Mouse (Mus musculus): ENCODE data around the gene Gm38394.

Gene Gm38394

DNA sequence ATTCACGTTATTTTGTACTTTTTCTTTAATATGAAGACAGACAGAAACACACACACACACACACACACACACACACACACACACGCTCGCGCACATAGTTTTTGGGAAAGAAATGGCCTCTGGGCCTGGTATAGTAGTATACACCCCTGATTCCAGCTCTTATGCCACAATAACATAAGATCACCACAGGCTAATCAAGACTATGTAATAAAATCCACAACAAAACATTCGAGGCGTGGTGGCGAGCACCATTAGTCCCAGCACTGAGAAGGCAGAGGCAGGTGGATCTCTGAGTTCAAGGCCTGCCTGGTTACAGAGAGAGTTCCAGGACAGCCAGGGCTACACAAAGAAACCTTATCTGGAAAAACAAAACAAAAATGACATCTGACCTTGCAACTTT, 1.8 kb upstream of the Gm38394 start:
- no peak for DNase-seq

- peak; percentile 86 for DNase-seq
Observed at GRCm38 (mm10) chr1:133660466-133661202, 484 bp downstream of the Gm38394 start, which contains the start of gene Zbed6. Zbed6 (minus strand) TSS chr1:133660885.

DNA sequence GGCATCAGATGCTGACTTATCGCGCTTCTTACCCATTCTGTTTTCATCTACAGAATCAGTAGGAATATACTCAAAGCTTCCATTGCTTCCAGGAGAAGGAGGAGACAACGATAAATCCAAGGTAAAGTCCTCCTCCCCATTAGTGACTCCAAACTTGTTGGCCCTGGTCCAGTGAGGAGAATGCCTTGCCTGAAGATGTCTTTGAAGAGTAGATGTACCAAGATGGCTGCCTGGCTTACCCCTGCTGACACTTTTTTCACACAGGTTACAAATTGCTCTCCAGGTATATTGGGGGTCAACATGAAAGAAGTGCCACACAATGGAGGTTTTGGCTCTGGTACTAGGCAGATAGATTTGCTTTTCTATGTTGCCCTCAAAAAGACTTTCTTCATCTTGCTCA, 2.2 kb downstream of the Gm38394 start:
- DNase-seq, result no peak

GRCm38 (mm10) chr1:133656811-133657210, 4.3 kb downstream of the Gm38394 start:
- DNase-seq, result no peak

- DNase-seq, result no peak
Observed at GRCm38 (mm10) chr1:133653033-133653432, 8.1 kb downstream of the Gm38394 start.

DNA sequence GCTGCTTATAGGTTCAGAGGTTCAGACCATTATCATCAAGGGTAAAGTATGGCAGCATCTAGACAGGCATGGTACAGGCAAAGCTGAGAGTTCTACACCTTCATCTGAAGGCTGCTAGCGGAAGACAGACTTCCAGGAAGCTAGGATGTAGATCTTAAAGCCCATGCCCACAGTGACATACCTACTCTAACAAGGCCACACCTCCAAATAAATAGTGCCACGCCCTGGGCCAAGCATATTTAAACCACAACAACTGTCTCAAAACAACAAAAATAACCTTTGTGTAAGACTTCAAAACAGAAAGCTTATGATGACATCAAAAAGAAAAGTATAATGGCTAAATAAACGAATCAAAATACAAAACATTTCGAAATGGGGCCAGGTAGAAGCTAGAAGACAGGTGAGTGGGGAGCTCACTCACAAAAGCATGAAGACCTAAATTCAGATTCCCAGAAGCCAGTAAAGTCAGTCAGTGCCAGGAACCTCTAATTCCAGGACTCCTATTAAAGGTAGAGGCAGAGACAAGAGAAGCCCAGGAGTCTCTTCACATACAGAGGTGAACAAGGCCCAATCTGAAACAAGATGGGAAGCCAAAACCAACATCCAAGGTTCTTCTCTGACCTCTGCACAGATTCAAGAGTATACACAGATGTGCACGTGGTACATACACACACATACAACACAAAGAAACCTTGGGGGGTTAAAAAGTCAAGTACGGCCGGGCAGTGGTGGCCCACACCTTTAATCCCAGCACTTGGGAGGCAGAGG, 10.6 kb downstream of the Gm38394 start:
- DNase-seq, result no peak

GRCm38 (mm10) chr1:133645652-133646051, 15.5 kb downstream of the Gm38394 start:
- DNase-seq, result no peak

DNA sequence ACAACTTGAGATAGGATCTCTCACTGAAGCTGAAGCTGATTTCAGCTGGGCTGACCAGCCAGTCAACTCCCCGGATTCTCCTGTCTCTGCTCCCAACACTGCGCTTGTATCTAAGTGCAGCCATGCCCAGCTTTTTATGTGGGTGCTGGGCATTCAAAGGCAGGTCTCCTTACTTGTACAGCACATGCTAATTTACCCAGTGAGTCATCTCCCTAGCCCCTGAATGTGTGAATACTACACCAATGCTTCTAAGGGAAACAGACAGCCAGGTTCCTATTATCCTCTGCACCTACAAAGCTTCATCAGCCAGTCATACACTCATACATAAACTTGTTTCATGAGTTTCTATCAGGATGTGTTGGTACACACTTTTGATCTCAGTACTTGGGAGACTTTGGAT, 20.0 kb downstream of the Gm38394 start:
- DNase-seq, result no peak

- no peak for DNase-seq
Observed at GRCm38 (mm10) chr1:133638517-133638916, 22.6 kb downstream of the Gm38394 start.

DNA sequence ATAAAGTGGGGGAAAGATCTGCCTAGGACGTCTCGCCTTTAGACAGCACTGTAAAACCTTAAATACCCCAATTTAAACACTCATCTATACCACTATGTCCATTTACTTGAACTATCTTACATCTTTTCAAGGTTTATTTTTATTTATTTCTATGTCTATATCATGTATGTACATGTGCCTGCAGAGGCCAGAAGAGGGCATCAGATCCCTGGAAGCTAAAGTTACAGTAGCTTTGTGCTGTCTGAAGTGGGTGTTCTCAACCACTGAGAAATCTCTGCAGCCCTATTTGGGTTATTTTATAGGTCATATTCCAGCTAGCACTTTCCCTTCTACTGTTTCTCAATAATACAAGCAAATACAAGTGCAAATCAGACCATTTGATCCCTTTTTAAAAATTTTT, 28.9 kb downstream of the Gm38394 start:
- DNase-seq, result no peak

- DNase-seq, result no peak
Observed at GRCm38 (mm10) chr1:133625052-133625451, 36.1 kb downstream of the Gm38394 start.

GRCm38 (mm10) chr1:133618311-133618710, 42.8 kb downstream of the Gm38394 start:
- DNase-seq, result no peak

- no peak for DNase-seq
Observed at GRCm38 (mm10) chr1:133617908-133618307, 43.2 kb downstream of the Gm38394 start.

DNA sequence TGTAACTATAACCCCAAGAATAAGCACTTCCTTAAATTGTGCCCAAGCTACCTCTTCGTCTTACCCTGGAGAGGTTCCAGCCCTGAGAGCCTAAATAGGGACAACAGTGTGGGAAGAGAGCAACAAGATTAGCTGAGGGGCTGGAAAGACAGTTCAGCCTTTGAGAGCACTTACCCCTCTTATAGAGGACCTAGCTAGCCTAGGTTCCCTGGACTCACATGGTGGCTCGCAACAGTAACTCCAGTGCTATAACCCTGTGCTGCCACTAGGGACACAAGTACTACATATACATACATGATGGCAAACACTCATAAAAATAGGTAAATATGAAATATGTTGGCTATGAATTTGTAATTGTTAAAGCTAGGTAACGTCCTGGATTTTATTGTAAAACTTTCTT, 47.3 kb downstream of the Gm38394 start:
- no peak for DNase-seq

GRCm38 (mm10) chr1:133611436-133611835, 49.7 kb downstream of the Gm38394 start:
- no peak for DNase-seq

GRCm38 (mm10) chr1:133610601-133611000, 50.5 kb downstream of the Gm38394 start:
- DNase-seq, result no peak

DNA sequence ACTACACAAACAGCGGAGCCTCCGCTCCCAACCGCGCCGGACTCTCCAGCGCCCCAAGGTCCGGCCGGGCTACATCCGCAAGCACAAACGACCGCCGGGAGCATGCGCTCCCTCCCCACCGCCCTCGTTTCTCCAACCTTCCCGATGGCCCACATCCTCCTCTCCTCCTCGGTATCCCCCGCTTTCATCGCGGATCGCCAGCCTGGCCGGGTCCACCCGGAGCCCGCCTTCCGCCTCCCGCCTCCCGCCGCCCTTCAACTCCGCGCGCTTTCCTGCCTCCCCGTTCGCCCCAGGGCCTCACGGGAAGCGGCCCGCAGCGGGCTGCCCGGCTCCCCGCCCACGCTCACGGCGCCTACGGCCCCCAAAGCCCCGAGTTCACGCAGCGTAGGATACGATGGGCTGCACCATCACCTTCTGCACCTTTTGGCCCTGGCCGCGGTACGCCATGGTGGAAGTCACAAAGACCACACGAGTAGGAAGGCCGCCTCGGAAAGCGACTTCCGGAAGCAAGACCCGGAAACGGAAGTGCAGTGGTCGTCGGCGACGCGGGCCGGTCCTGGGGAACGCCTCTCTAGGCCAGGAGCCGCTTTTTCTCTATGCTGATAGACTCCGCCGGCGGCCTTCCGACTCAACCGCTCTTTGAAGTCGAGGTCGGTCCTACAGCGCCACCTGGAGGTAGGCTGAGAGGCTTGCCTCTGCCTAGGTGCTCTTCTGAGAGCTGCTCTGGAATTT, 51.2 kb downstream of the Gm38394 start, which contains the start of gene Snrpe:
Gene Snrpe, minus strand, starts transcription at position 521 of the 732 bp plus-strand sequence.
- DNase-seq, result peak; percentile 99

- DNase-seq, result no peak
Observed at GRCm38 (mm10) chr1:133603174-133603573, 57.9 kb downstream of the Gm38394 start.

DNA sequence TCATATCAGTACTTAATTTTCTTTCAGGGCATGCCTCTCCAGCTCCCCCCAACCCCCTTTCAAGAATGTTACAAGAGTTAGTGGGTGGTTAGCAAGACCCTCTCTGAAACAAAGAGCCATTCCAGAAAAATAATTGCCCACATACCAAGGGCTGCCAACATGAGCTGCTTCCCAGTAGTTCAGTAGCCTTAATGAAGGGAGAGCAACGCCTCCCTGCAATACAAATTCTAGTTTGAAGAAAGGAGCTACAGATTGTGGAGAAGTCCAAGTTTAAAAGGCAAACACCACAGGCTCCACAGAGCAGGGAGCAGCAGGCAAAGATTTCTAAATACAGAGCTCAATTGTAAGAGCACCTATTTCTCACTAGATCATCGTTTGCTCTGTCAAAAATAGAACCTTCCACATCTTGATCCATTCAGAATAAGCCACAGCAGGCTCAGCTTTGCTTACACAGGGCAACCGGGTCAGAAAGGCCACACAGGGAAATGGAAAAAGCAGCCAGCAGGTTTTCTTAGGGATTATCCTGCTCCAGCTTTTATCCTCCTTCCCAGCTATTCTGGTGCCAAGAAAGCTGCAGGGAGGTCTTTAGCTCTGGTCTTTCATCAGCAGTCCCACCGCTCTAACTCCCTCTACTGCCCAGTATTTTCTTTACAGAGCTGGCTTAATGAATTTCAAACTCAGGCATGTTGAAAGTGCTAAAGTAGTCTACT, 64.7 kb downstream of the Gm38394 start:
- no peak for DNase-seq

- DNase-seq, result no peak
Observed at GRCm38 (mm10) chr1:133585995-133586537, 75.1 kb downstream of the Gm38394 start.

GRCm38 (mm10) chr1:133571293-133571692, 89.8 kb downstream of the Gm38394 start:
- DNase-seq, result no peak

Measured in right cerebral cortex, postnatal 14 days (tissue).